Mouse (Mus musculus): ENCODE measurements around the gene Gpr89.

DNA sequence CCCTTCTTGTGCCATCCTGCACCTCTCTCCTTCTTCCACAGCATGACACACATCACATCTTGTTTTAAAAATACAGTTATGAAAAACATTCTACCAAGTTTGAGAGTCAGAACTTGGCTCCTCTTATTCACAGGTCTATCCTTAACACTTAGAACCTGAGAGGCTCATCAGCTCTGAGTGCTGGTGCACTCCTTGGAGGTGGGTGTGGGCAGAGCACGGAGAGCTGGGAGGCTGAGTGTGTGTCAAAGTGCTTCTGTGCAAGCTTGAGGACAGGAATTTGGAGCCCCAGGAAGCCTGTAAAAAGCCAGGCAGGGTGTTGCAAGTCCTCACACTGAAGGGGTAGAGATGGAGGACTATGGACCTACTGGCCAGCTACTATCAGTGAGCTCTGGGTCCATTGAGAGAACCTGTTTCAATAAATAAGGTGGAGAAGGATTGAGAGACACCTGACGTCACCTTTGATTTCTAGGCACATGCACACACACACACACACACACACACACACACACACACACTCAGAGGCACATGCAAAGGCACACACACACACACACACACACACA lies 55.9 kb downstream of the Gpr89 start:
- TF ChIP-seq POLR2A (IDR thresholded peaks at IDR 0.05; ENCODE audit: borderline replicate concordance, extremely low read depth, low read depth, low read length) (no peak), CTCF (IDR thresholded peaks at IDR 0.05; ENCODE audit: insufficient read depth, low read length) (no peak)
